Mouse (Mus musculus) embryonic facial prominence, embryonic 14.5 days (tissue): ENCODE data around the gene Atp6v0b. TPM values are rescaled to one million over a fixed set of nuclear protein-coding genes. Genes with fewer than 3 reads are reported as not detected.
A peak's percentile ranks its signal among the peaks of the same experiment; 100 is the strongest.

Source experiments
- ATAC-seq: fragments of 200-750 bp; cut with Nextera tagmentation; 2 replicates; pipeline ENCODE4 v1.8.0; 2017; ENCODE audit warnings: low read depth, moderate number of reproducible peaks, moderate TSS enrichment
- DNase-seq: peaks from one replicate; pipeline ENCODE4 v3.0.0-alpha.2; 2015; ENCODE audit warnings: low spot score
- H3K27ac ChIP-seq: fragments of 300-500 bp; sonication (generic); replicated peaks from 2 replicates; pipeline ENCODE4 v1.5.1; 2014; ENCODE audit warnings: low read depth, mild to moderate bottlenecking, low read length, moderate library complexity
- H3K27me3 ChIP-seq: fragments of 300-500 bp; sonication (generic); replicated peaks from 2 replicates; pipeline ENCODE4 v1.6.1; 2014; ENCODE audit warnings: low read length; ENCODE audit not compliant: control insufficient read depth, insufficient read depth
- H3K36me3 ChIP-seq: fragments of 300-500 bp; sonication (generic); 2 replicates; pipeline ENCODE4 v1.6.1; 2014; ENCODE audit warnings: low read length, mixed read lengths; ENCODE audit not compliant: control insufficient read depth, insufficient read depth
- H3K4me1 ChIP-seq: fragments of 300-500 bp; sonication (generic); 2 replicates; pipeline ENCODE4 v1.6.1; 2014; ENCODE audit warnings: antibody characterized with exemption, low read length; ENCODE audit not compliant: control insufficient read depth, insufficient read depth
- H3K4me2 ChIP-seq: fragments of 300-500 bp; sonication (generic); 2 replicates; pipeline ENCODE4 v1.6.1; 2014; ENCODE audit warnings: low read depth, mild to moderate bottlenecking, low read length, moderate library complexity, mixed read lengths
- H3K4me3 ChIP-seq: fragments of 300-500 bp; sonication (generic); 2 replicates; pipeline ENCODE4 v1.5.1; 2014; ENCODE audit warnings: low read depth, mild to moderate bottlenecking, low read length
- H3K9ac ChIP-seq: fragments of 300-500 bp; sonication (generic); 2 replicates; pipeline ENCODE4 v1.6.1; 2014; ENCODE audit warnings: low read depth, mild to moderate bottlenecking, low read length, moderate library complexity, mixed read lengths
- H3K9me3 ChIP-seq: fragments of 300-500 bp; sonication (generic); 2 replicates; pipeline ENCODE4 v1.6.1; 2016; ENCODE audit warnings: low read length; ENCODE audit not compliant: control insufficient read depth
- WGBS: fragments of 180-500 bp; shearing (Covaris S2); extraction: QIAGEN DNeasy Blood & Tissue Kit; methylation state at CpG from one replicate; pipeline ENCODE4 v1.1.7; 2014; 5-methylcytosine and 5-hydroxymethylcytosine counted together
- polyA plus RNA-seq: library from polyadenylated mRNA; unstranded; fragments of >200 nt; fragmentation: Nextera tagmentation; extraction: Ambion mirVana; gene quantifications from 2 replicates; pipeline ENCODE4 v1.2.1, GENCODE M21; 2014

Gene Atp6v0b
- polyA plus RNA-seq, 1 experiment from 2014 or later = 230 TPM

GRCm38 (mm10) chr4:117878301-117878700 is 8.8 kb downstream of the Atp6v0b start:
- no peak overlapping the region for H3K4me3 ChIP-seq
- H3K36me3 ChIP-seq = peaks cover 66% of the 10 kb centered on the region
- H3K4me1 ChIP-seq = no peaks in the 10 kb centered on the region
- H3K9me3 ChIP-seq = no peaks in the 10 kb centered on the region
- H3K4me2 ChIP-seq = no peak overlapping the region
- H3K9ac ChIP-seq = no peak overlapping the region
- H3K27me3 ChIP-seq = no peaks in the 10 kb centered on the region
- DNase-seq = no peak
- no peak overlapping the region for H3K27ac ChIP-seq
- WGBS = 75% methylated on average over 9 of the region's 10 CpGs
- no peak for ATAC-seq

DNA sequence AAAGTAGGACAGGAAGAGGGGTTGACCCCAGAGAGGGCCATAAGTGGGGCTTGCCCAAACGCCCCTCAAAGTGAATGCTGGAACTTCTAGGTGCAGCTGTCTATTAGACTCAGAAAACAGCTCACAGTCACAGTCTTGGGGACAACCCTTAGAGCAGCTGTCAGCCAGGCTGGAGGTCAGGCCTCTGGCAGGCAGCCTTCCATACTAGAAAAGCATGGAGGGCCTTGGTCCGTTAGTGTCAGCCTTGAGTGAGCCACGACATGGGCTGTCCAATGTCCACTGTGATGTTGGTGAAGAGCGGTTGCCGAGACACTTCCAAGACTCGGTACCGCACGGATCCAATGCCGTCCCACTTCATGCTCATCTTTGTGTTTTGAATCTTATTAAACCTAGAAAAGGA is 13.5 kb downstream of the Atp6v0b start:
- Histone ChIP-seq H3K27ac (no peak overlapping the region), H3K36me3 (peaks cover 47% of the 10 kb centered on the region), H3K4me3 (no peak overlapping the region), H3K9me3 (no peaks in the 10 kb centered on the region), H3K27me3 (no peaks in the 10 kb centered on the region), H3K4me1 (peaks cover 8% of the 10 kb centered on the region; the same call in 1 of the 2 replicates), H3K9ac (no peak overlapping the region), H3K4me2 (no peak overlapping the region)
- ATAC-seq = no peak
- DNase-seq = no peak
- 90% methylated on average over 9 of the region's 9 CpGs for WGBS

DNA sequence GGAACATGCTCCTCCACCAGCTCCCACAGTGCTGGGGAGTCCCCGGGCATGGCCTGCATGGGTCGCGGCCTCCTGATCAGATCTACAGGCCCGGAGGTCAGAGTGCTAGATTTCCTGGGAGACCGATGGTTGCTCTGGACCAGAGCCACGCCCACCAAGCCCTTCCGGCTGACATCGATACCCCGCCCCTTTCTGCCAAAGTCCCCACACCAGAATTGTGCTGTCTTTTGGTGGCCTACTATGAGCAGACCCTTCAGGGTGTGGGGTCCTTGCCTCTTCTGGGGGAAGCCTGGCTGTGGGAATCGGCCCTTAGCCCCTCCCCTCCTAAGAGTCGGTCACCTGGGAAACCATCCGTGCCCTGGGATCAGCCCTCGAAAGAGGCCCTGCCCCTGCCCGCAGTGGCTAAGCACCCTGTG is 14.7 kb downstream of the Atp6v0b start, which contains the start of gene Ccdc24:
Gene Ccdc24, minus strand, starts transcription at position 87 of the 416 bp plus-strand sequence.
- ATAC-seq = peak; percentile 2; the same call in 1 of the 2 replicates
- Histone ChIP-seq H3K27me3 (0 out of 2 replicates have a peak, but pooled peaks cover 2% of the 10 kb centered on the region), H3K27ac (no peak within 1 kb of the TSS), H3K4me2 (peak within 1 kb of the TSS; percentile 38), H3K4me1 (peaks cover 14% of the 10 kb centered on the region; the same call in 1 of the 2 replicates), H3K9me3 (no peaks in the 10 kb centered on the region), H3K9ac (peak within 1 kb of the TSS; percentile 49), H3K36me3 (peaks cover 46% of the 10 kb centered on the region), H3K4me3 (0 out of 2 replicates have a peak within 1 kb of the TSS, but pooled peaks have one; percentile 11)
- DNase-seq = no peak
- WGBS = 8% methylated on average over 12 of the region's 14 CpGs

GRCm38 (mm10) chr4:117871787-117872186 is 15.3 kb downstream of the Atp6v0b start:
- peaks cover 14% of the 10 kb centered on the region; the same call in 1 of the 2 replicates for H3K4me1 ChIP-seq
- no peak overlapping the region for H3K27ac ChIP-seq
- H3K4me2 ChIP-seq = no peak overlapping the region
- H3K9ac ChIP-seq = no peak overlapping the region
- 52% methylated on average over 7 of the region's 7 CpGs for WGBS
- ATAC-seq = peak; percentile 24; the same call in 1 of the 2 replicates
- DNase-seq = no peak
- H3K27me3 ChIP-seq = 0 out of 2 replicates have a peak, but pooled peaks cover 4% of the 10 kb centered on the region
- no peaks in the 10 kb centered on the region for H3K9me3 ChIP-seq
- no peak overlapping the region for H3K4me3 ChIP-seq
- H3K36me3 ChIP-seq = peaks cover 39% of the 10 kb centered on the region

DNA sequence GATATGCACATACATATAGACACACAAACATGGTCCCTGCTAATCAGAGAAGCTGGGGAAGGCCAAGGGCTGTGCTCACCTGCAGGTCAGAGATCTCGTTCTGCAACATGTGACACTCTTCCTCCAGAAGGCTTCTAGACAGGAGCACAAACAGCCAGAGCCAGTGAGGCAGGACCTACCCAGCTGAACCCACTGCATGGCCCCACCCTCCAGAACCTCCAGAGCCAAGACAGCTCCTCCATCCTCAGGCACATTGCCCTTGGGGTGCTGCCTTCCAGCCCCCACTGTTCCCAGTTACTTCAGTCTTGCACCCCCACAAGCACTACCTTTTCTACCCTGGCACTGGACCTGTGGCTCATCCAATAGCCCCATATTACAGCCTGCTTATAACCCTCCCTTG is 16.7 kb downstream of the Atp6v0b start:
- 50% methylated on average over 1 of the region's 1 CpGs for WGBS
- DNase-seq = no peak
- H3K27ac ChIP-seq = no peak overlapping the region
- H3K27me3 ChIP-seq = 0 out of 2 replicates have a peak, but pooled peaks cover 4% of the 10 kb centered on the region
- no peak overlapping the region for H3K9ac ChIP-seq
- H3K36me3 ChIP-seq = peaks cover 26% of the 10 kb centered on the region
- H3K4me3 ChIP-seq = no peak overlapping the region
- ATAC-seq = no peak
- peaks cover 20% of the 10 kb centered on the region for H3K4me1 ChIP-seq
- no peaks in the 10 kb centered on the region for H3K9me3 ChIP-seq
- H3K4me2 ChIP-seq = no peak overlapping the region

DNA sequence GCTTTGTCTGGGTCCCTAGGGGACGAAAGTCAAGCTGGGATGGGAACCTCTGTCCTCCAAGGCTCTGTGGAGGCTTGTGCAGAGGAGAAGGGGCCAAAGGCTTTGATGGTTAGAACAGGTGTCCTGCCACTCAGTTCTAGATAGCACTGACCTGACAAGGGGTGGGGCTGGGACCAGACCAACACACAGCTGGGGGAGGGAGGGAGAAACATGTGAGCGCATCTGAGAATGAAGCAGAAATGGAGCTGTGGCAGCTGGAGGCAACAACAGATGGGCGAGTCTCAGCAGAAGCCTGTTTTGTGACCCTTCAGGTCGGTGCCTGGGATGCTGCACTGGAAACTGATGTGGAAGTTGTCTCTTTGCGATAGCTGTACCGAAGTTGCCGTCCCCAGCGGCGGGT is 17.8 kb downstream of the Atp6v0b start:
- Histone ChIP-seq H3K4me3 (no peak overlapping the region), H3K27ac (no peak overlapping the region), H3K4me2 (no peak overlapping the region), H3K4me1 (peaks cover 20% of the 10 kb centered on the region), H3K27me3 (0 out of 2 replicates have a peak, but pooled peaks cover 4% of the 10 kb centered on the region), H3K9ac (no peak overlapping the region), H3K36me3 (peaks cover 15% of the 10 kb centered on the region), H3K9me3 (no peaks in the 10 kb centered on the region)
- peak; percentile 10 for ATAC-seq
- 57% methylated on average over 9 of the region's 9 CpGs for WGBS
- DNase-seq = peak; percentile 39

DNA sequence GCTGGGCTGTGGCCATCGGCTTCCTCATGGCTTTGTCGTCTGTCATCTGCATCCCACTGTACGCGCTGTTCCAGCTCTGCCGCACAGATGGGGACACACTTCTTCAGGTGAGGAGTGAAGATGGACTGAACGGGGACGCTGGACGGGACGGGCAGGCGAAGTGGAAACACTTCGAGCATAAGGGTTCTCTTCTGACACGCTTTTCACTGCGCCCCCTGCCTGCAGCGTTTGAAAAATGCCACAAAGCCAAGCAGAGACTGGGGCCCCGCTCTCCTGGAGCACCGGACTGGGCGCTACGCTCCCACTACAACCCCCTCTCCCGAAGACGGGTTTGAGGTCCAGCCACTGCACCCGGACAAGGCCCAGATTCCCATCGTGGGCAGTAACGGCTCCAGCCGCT is 19.3 kb downstream of the Atp6v0b start:
- 0 out of 2 replicates have a peak, but pooled peaks cover under 1% of the 10 kb centered on the region for H3K36me3 ChIP-seq
- 0 out of 2 replicates have a peak overlapping the region, but pooled peaks have one; percentile 19 for H3K9ac ChIP-seq
- no peak for ATAC-seq

GRCm38 (mm10) chr4:117867000-117867399 is 20.1 kb downstream of the Atp6v0b start:
- no peak overlapping the region for H3K27ac ChIP-seq
- ATAC-seq (no peak), DNase-seq (no peak)
- H3K4me3 ChIP-seq = no peak overlapping the region
- 63% methylated on average over 6 of the region's 6 CpGs for WGBS
- H3K27me3 ChIP-seq = 0 out of 2 replicates have a peak, but pooled peaks cover 4% of the 10 kb centered on the region
- peaks cover 12% of the 10 kb centered on the region for H3K4me1 ChIP-seq
- H3K36me3 ChIP-seq = no peaks in the 10 kb centered on the region
- no peak overlapping the region for H3K9ac ChIP-seq
- no peaks in the 10 kb centered on the region for H3K9me3 ChIP-seq
- H3K4me2 ChIP-seq = no peak overlapping the region

More for the DNA sequence above, 19.3 kb downstream of the Atp6v0b start:
- Histone ChIP-seq H3K9me3 (no peaks in the 10 kb centered on the region), H3K4me1 (peaks cover 19% of the 10 kb centered on the region), H3K27ac (no peak overlapping the region), H3K4me3 (no peak overlapping the region), H3K4me2 (0 out of 2 replicates have a peak overlapping the region, but pooled peaks have one; percentile 33), H3K27me3 (0 out of 2 replicates have a peak, but pooled peaks cover 4% of the 10 kb centered on the region)
- peak; percentile 47 for DNase-seq
- 12% methylated on average over 20 of the region's 24 CpGs for WGBS

- Histone ChIP-seq H3K27ac (0 out of 2 replicates have a peak overlapping the region, but pooled peaks have one; percentile 15), H3K9ac (no peak overlapping the region), H3K4me2 (peak overlapping the region; percentile 15; the same call in 1 of the 2 replicates), H3K4me1 (peaks cover 12% of the 10 kb centered on the region), H3K27me3 (0 out of 2 replicates have a peak, but pooled peaks cover 4% of the 10 kb centered on the region), H3K36me3 (no peaks in the 10 kb centered on the region), H3K9me3 (no peaks in the 10 kb centered on the region), H3K4me3 (no peak overlapping the region)
- 36% methylated on average over 7 of the region's 9 CpGs for WGBS
- ATAC-seq (peak; percentile 62), DNase-seq (peak; percentile 82)
These were observed 21.1 kb downstream of the Atp6v0b start for GRCm38 (mm10) chr4:117866083-117866482.
